Mouse (Mus musculus): ENCODE results near the gene Ank3. TPM values are rescaled to one million over a fixed set of nuclear protein-coding genes. Genes with fewer than 3 reads are reported as not detected.
A peak's percentile ranks its signal among the peaks of the same experiment; 100 is the strongest.

Gene Ank3
- polyA plus RNA-seq, 1 experiment from 2014 or later: 7.1 TPM

- TF ChIP-seq CTCF (IDR thresholded peaks at IDR 0.05; ENCODE audit: low read depth) (no peak), EP300 (IDR thresholded peaks at IDR 0.05; ENCODE audit: low read depth) (no peak)
- no peaks in the 10 kb centered on the region for H3K27me3 ChIP-seq (ENCODE audit: insufficient read depth, low read length)
- no peaks in the 10 kb centered on the region for H3K36me3 ChIP-seq (replicated peaks; ENCODE audit: insufficient read depth, low read length)
- ATAC-seq: no peak
- 65% methylated on average over 5 of the region's 5 CpGs for WGBS (ENCODE audit: insufficient replicate concordance)
- H3K9ac ChIP-seq (replicated peaks): no peak overlapping the region
- no peak overlapping the region for H3K4me2 ChIP-seq (ENCODE audit: low read depth, low read length)
- H3K4me3 ChIP-seq (ENCODE audit: low read depth, low read length): no peak overlapping the region
- no peaks in the 10 kb centered on the region for H3K9me3 ChIP-seq (ENCODE audit: low read length)
- no peaks in the 10 kb centered on the region for H3K4me1 ChIP-seq (ENCODE audit: insufficient read depth)
- no peak overlapping the region for H3K27ac ChIP-seq (ENCODE audit: low read depth)
- no peak for DNase-seq
These were observed 236.3 kb downstream of the Ank3 start for GRCm38 (mm10) chr10:69634891-69635290.

GRCm38 (mm10) chr10:69635910-69636656, 237.5 kb downstream of the Ank3 start:
- Histone ChIP-seq H3K4me1 (ENCODE audit: insufficient read depth) (no peaks in the 10 kb centered on the region), H3K4me2 (ENCODE audit: low read depth, low read length) (no peak overlapping the region), H3K36me3 (replicated peaks; ENCODE audit: insufficient read depth, low read length) (no peaks in the 10 kb centered on the region), H3K9me3 (ENCODE audit: low read length) (no peaks in the 10 kb centered on the region), H3K9ac (replicated peaks) (no peak overlapping the region), H3K27ac (ENCODE audit: low read depth) (no peak overlapping the region), H3K27me3 (ENCODE audit: insufficient read depth, low read length) (no peaks in the 10 kb centered on the region), H3K4me3 (ENCODE audit: low read depth, low read length) (no peak overlapping the region)
- ATAC-seq: no peak
- DNase-seq: no peak
- TF ChIP-seq EP300 (IDR thresholded peaks at IDR 0.05; ENCODE audit: low read depth) (no peak), CTCF (IDR thresholded peaks at IDR 0.05; ENCODE audit: low read depth) (no peak)
- 62% methylated on average over 11 of the region's 11 CpGs for WGBS (ENCODE audit: insufficient replicate concordance)

GRCm38 (mm10) chr10:69639138-69639537, 240.6 kb downstream of the Ank3 start:
- WGBS (ENCODE audit: insufficient replicate concordance): 76% methylated on average over 6 of the region's 6 CpGs
- Histone ChIP-seq H3K4me3 (ENCODE audit: low read depth, low read length) (no peak overlapping the region), H3K4me1 (ENCODE audit: insufficient read depth) (no peaks in the 10 kb centered on the region), H3K9me3 (ENCODE audit: low read length) (no peaks in the 10 kb centered on the region), H3K27ac (ENCODE audit: low read depth) (no peak overlapping the region), H3K27me3 (ENCODE audit: insufficient read depth, low read length) (no peaks in the 10 kb centered on the region), H3K9ac (replicated peaks) (no peak overlapping the region), H3K36me3 (replicated peaks; ENCODE audit: insufficient read depth, low read length) (no peaks in the 10 kb centered on the region), H3K4me2 (ENCODE audit: low read depth, low read length) (no peak overlapping the region)
- TF ChIP-seq EP300 (IDR thresholded peaks at IDR 0.05; ENCODE audit: low read depth): no peak
- peak; percentile 22; the same call in 1 of the 2 replicates for TF ChIP-seq CTCF (IDR thresholded peaks at IDR 0.05; ENCODE audit: low read depth)
- DNase-seq: no peak
- ATAC-seq: no peak

GRCm38 (mm10) chr10:69640617-69641016, 242.0 kb downstream of the Ank3 start:
- no peak for ATAC-seq
- 74% methylated on average over 4 of the region's 4 CpGs for WGBS (ENCODE audit: insufficient replicate concordance)
- no peak overlapping the region for H3K9ac ChIP-seq (replicated peaks)
- H3K36me3 ChIP-seq (replicated peaks; ENCODE audit: insufficient read depth, low read length): no peaks in the 10 kb centered on the region
- DNase-seq: no peak
- no peak overlapping the region for H3K4me3 ChIP-seq (ENCODE audit: low read depth, low read length)
- no peak overlapping the region for H3K4me2 ChIP-seq (ENCODE audit: low read depth, low read length)
- no peak for TF ChIP-seq EP300 (IDR thresholded peaks at IDR 0.05; ENCODE audit: low read depth)
- 0 out of 2 replicates have a peak, but pooled peaks have one; percentile 9 for TF ChIP-seq CTCF (IDR thresholded peaks at IDR 0.05; ENCODE audit: low read depth)
- H3K9me3 ChIP-seq (ENCODE audit: low read length): no peaks in the 10 kb centered on the region
- H3K4me1 ChIP-seq (ENCODE audit: insufficient read depth): no peaks in the 10 kb centered on the region
- no peaks in the 10 kb centered on the region for H3K27me3 ChIP-seq (ENCODE audit: insufficient read depth, low read length)
- no peak overlapping the region for H3K27ac ChIP-seq (ENCODE audit: low read depth)

- 42% methylated on average over 3 of the region's 3 CpGs for WGBS (ENCODE audit: insufficient replicate concordance)
- Histone ChIP-seq H3K4me3 (ENCODE audit: low read depth, low read length) (no peak overlapping the region), H3K27me3 (ENCODE audit: insufficient read depth, low read length) (no peaks in the 10 kb centered on the region), H3K9me3 (ENCODE audit: low read length) (no peaks in the 10 kb centered on the region), H3K4me1 (ENCODE audit: insufficient read depth) (no peaks in the 10 kb centered on the region), H3K27ac (ENCODE audit: low read depth) (no peak overlapping the region), H3K36me3 (replicated peaks; ENCODE audit: insufficient read depth, low read length) (no peaks in the 10 kb centered on the region), H3K4me2 (ENCODE audit: low read depth, low read length) (no peak overlapping the region), H3K9ac (replicated peaks) (no peak overlapping the region)
- TF ChIP-seq EP300 (IDR thresholded peaks at IDR 0.05; ENCODE audit: low read depth) (no peak), CTCF (IDR thresholded peaks at IDR 0.05; ENCODE audit: low read depth) (no peak)
- DNase-seq (no peak), ATAC-seq (no peak)
These were observed 244.9 kb downstream of the Ank3 start for GRCm38 (mm10) chr10:69643481-69643880.

- 78% methylated on average over 6 of the region's 6 CpGs for WGBS (ENCODE audit: insufficient replicate concordance)
- no peak for ATAC-seq
- Histone ChIP-seq H3K9ac (replicated peaks) (no peak overlapping the region), H3K9me3 (ENCODE audit: low read length) (no peaks in the 10 kb centered on the region), H3K36me3 (replicated peaks; ENCODE audit: insufficient read depth, low read length) (no peaks in the 10 kb centered on the region), H3K27me3 (ENCODE audit: insufficient read depth, low read length) (no peaks in the 10 kb centered on the region), H3K4me3 (ENCODE audit: low read depth, low read length) (no peak overlapping the region), H3K4me1 (ENCODE audit: insufficient read depth) (no peaks in the 10 kb centered on the region), H3K27ac (ENCODE audit: low read depth) (no peak overlapping the region), H3K4me2 (ENCODE audit: low read depth, low read length) (no peak overlapping the region)
- DNase-seq: no peak
- no peak for TF ChIP-seq EP300 (IDR thresholded peaks at IDR 0.05; ENCODE audit: low read depth)
- TF ChIP-seq CTCF (IDR thresholded peaks at IDR 0.05; ENCODE audit: low read depth): no peak
These were observed 245.4 kb downstream of the Ank3 start for GRCm38 (mm10) chr10:69643986-69644385.

Data from liver, postnatal 0 days (tissue).